Mouse (Mus musculus) MEL (cell line): Measurements from ENCODE around the gene Gm6899. TPM values are rescaled to one million over a fixed set of nuclear protein-coding genes. Genes with fewer than 3 reads are reported as not detected.
A peak's percentile ranks its signal among the peaks of the same experiment; 100 is the strongest.

Experiments used
- DNase-seq: peaks from one replicate; pipeline ENCODE4 v3.0.0; 2011; ENCODE audit warnings: low read depth, low spot score
- H3K27ac ChIP-seq: 2 replicates; pipeline ENCODE4 v1.5.1; 2012; ENCODE audit warnings: low read depth, mild to moderate bottlenecking, control low read depth, low read length, moderate library complexity; ENCODE audit not compliant: control insufficient read depth
- H3K27me3 ChIP-seq, 2 experiments: fragments of 150-350 bp in 1 of 2; sonication (generic) in 1 of 2; 2 replicates each; pipeline ENCODE4 v1.6.1; 2012; ENCODE audit warnings: low read length in 2 of 2, mild to moderate bottlenecking in 2 of 2, improper control_type of control experiment in 1 of 2, moderate library complexity in 1 of 2; ENCODE audit not compliant: insufficient read depth in 2 of 2, control insufficient read depth in 1 of 2
- H3K36me3 ChIP-seq, 2 experiments: 2 replicates each; pipeline ENCODE4 v1.6.1; 2012 to 2014; ENCODE audit warnings: low read length in 2 of 2, improper control_type of control experiment in 1 of 2, inconsistent platforms in 1 of 2, mild to moderate bottlenecking in 1 of 2; ENCODE audit not compliant: insufficient read depth in 2 of 2, control insufficient read depth in 1 of 2
- H3K4me1 ChIP-seq, 2 experiments: fragments of 150-350 bp in 1 of 2; sonication (generic) in 1 of 2; 2 replicates each; pipeline ENCODE4 v1.6.1; 2012; ENCODE audit warnings: low read length in 2 of 2, improper control_type of control experiment in 1 of 2, mild to moderate bottlenecking in 1 of 2; ENCODE audit not compliant: insufficient read depth in 2 of 2, control insufficient read depth in 1 of 2
- H3K4me3 ChIP-seq, 2 experiments: fragments of 150-350 bp in 1 of 2; sonication (generic) in 1 of 2; 2 replicates each; pipeline ENCODE4 v1.5.1; 2012; ENCODE audit warnings: low read depth in 2 of 2, low read length in 2 of 2, mild to moderate bottlenecking in 2 of 2, moderate library complexity in 2 of 2, control low read depth in 1 of 2, improper control_type of control experiment in 1 of 2; ENCODE audit not compliant: control insufficient read depth in 1 of 2, insufficient read depth in 1 of 2
- H3K79me2 ChIP-seq: 2 replicates; pipeline ENCODE4 v1.6.1; 2012; ENCODE audit warnings: mild to moderate bottlenecking, low read length, moderate library complexity; ENCODE audit not compliant: control insufficient read depth, poor library complexity, insufficient read depth
- H3K9ac ChIP-seq: 2 replicates; pipeline ENCODE4 v1.6.1; 2012; ENCODE audit warnings: low read depth, mild to moderate bottlenecking, control low read depth, low read length, moderate library complexity; ENCODE audit not compliant: control insufficient read depth, poor library complexity, severe bottlenecking
- H3K9me3 ChIP-seq: fragments of 150-350 bp; sonication (generic); replicated peaks from 2 replicates; pipeline ENCODE4 v1.6.1; 2012; ENCODE audit warnings: mild to moderate bottlenecking, low read length, improper control_type of control experiment, moderate library complexity; ENCODE audit not compliant: insufficient read depth
- BHLHE40 ChIP-seq: IDR thresholded peaks from 2 replicates; pipeline ENCODE4 v1.6.1; 2012; ENCODE audit warnings: low read depth, mild to moderate bottlenecking, inconsistent platforms, low read length, improper control_type of control experiment, borderline replicate concordance
- CHD2 ChIP-seq: IDR thresholded peaks from 2 replicates; pipeline ENCODE4 v1.6.1; 2011; ENCODE audit warnings: low read length, improper control_type of control experiment
- E2F4 ChIP-seq: IDR thresholded peaks from 2 replicates; pipeline ENCODE4 v1.6.1; 2011; ENCODE audit warnings: low read depth, low read length, improper control_type of control experiment, borderline replicate concordance
- ELF1 ChIP-seq: IDR thresholded peaks from 2 replicates; pipeline ENCODE4 v1.6.1; 2014; ENCODE audit warnings: low read depth, mild to moderate bottlenecking, inconsistent platforms, low read length, improper control_type of control experiment, moderate library complexity
- EP300 ChIP-seq, 2 experiments: IDR thresholded peaks; 2 replicates each; pipeline ENCODE4 v1.6.1; 2011; ENCODE audit warnings: improper control_type of control experiment in 2 of 2, low read length in 2 of 2, low read depth in 1 of 2, mild to moderate bottlenecking in 1 of 2
- ETS1 ChIP-seq: IDR thresholded peaks from 2 replicates; pipeline ENCODE4 v1.6.1; 2012; ENCODE audit warnings: low read depth, mild to moderate bottlenecking, inconsistent platforms, low read length, improper control_type of control experiment, moderate library complexity
- GABPA ChIP-seq: IDR thresholded peaks from 2 replicates; pipeline ENCODE4 v1.6.1; 2012; ENCODE audit warnings: low read depth, mild to moderate bottlenecking, inconsistent platforms, low read length, improper control_type of control experiment, moderate library complexity
- JUND ChIP-seq: IDR thresholded peaks from 2 replicates; pipeline ENCODE4 v1.6.1; 2011; ENCODE audit warnings: low read depth, mild to moderate bottlenecking, improper control_type of control experiment, low read length
- KAT2A ChIP-seq: conservative IDR thresholded peaks from 2 replicates; pipeline ENCODE4 v1.6.1; 2012; ENCODE audit warnings: low read depth, low read length, improper control_type of control experiment, inconsistent platforms
- MAX ChIP-seq: IDR thresholded peaks from 2 replicates; pipeline ENCODE4 v1.6.1; 2011; ENCODE audit warnings: low read length, improper control_type of control experiment
- MAZ ChIP-seq: IDR thresholded peaks from 2 replicates; pipeline ENCODE4 v1.6.1; 2012; ENCODE audit warnings: low read depth, mild to moderate bottlenecking, inconsistent platforms, low read length, improper control_type of control experiment
- MXI1 ChIP-seq: IDR thresholded peaks from 2 replicates; pipeline ENCODE4 v1.6.1; 2011; ENCODE audit warnings: mild to moderate bottlenecking, low read depth, low read length, improper control_type of control experiment
- MYB ChIP-seq: IDR thresholded peaks from 2 replicates; pipeline ENCODE4 v1.6.1; 2011; ENCODE audit warnings: mild to moderate bottlenecking, low read depth, low read length, improper control_type of control experiment
- MYC ChIP-seq: IDR thresholded peaks from 2 replicates; pipeline ENCODE4 v1.6.1; 2011; ENCODE audit warnings: low read depth, mild to moderate bottlenecking, low read length, improper control_type of control experiment, moderate library complexity
- NELFE ChIP-seq: IDR thresholded peaks from 2 replicates; pipeline ENCODE4 v1.6.1; 2011; ENCODE audit warnings: low read depth, low read length, improper control_type of control experiment
- POLR2A ChIP-seq, 2 experiments: IDR thresholded peaks; 2 replicates each; pipeline ENCODE4 v1.6.1; 2011 to 2012; ENCODE audit warnings: low read length in 2 of 2, mild to moderate bottlenecking in 2 of 2, control low read depth in 1 of 2, improper control_type of control experiment in 1 of 2, low read depth in 1 of 2, moderate library complexity in 1 of 2; ENCODE audit not compliant: control insufficient read depth in 1 of 2, insufficient read depth in 1 of 2, poor library complexity in 1 of 2
- POLR2AphosphoS5 ChIP-seq: IDR thresholded peaks from 2 replicates; pipeline ENCODE4 v1.6.1; 2012; ENCODE audit warnings: low read depth, borderline replicate concordance, mild to moderate bottlenecking, inconsistent platforms, low read length, moderate library complexity, mixed read lengths
- TBP ChIP-seq: IDR thresholded peaks from 2 replicates; pipeline ENCODE4 v1.8.0; 2011; ENCODE audit warnings: low read depth, low read length, improper control_type of control experiment
- UBTF ChIP-seq: IDR thresholded peaks from 2 replicates; pipeline ENCODE4 v1.6.1; 2012; ENCODE audit warnings: low read depth, mild to moderate bottlenecking, inconsistent platforms, low read length, improper control_type of control experiment, moderate library complexity, borderline replicate concordance; ENCODE audit not compliant: insufficient read depth
- USF1 ChIP-seq: IDR thresholded peaks from 2 replicates; pipeline ENCODE4 v1.6.1; 2014; ENCODE audit warnings: low read depth, mild to moderate bottlenecking, inconsistent platforms, low read length, improper control_type of control experiment, moderate library complexity
- USF2 ChIP-seq, 2 experiments: IDR thresholded peaks; 2 replicates each; pipeline ENCODE4 v1.6.1; 2011 to 2012; ENCODE audit warnings: improper control_type of control experiment in 2 of 2, low read length in 2 of 2, borderline replicate concordance in 1 of 2, inconsistent platforms in 1 of 2, low read depth in 1 of 2, mild to moderate bottlenecking in 1 of 2; ENCODE audit not compliant: insufficient read depth in 1 of 2
- ZC3H11A ChIP-seq: IDR thresholded peaks from 2 replicates; pipeline ENCODE4 v1.6.1; 2012; ENCODE audit warnings: low read depth, mild to moderate bottlenecking, inconsistent platforms, low read length, improper control_type of control experiment
- polyA plus RNA-seq, 2 experiments: library from polyadenylated mRNA; stranded (reverse) in 1 of 2; unstranded in 1 of 2; fragments of >175 nt in 1 of 2; fragments of >200 nt in 1 of 2; gene quantifications; 2 replicates each; pipeline versions ENCODE4 v1.2.1 to v1.2.4; 2012; ENCODE audit warnings: low replicate concordance in 2 of 2, low read depth in 1 of 2; ENCODE audit not compliant: insufficient read length in 2 of 2, insufficient read depth in 1 of 2, missing spikeins in 1 of 2
- total RNA-seq: library from RNA; depleted of rRNA; stranded (reverse); fragments of 300-350 nt; gene quantifications from 2 replicates; pipeline ENCODE4 v1.2.3, GENCODE M21; 2012

Gene Gm6899
- total and polyA plus RNA-seq, 3 experiments = not detected

DNA sequence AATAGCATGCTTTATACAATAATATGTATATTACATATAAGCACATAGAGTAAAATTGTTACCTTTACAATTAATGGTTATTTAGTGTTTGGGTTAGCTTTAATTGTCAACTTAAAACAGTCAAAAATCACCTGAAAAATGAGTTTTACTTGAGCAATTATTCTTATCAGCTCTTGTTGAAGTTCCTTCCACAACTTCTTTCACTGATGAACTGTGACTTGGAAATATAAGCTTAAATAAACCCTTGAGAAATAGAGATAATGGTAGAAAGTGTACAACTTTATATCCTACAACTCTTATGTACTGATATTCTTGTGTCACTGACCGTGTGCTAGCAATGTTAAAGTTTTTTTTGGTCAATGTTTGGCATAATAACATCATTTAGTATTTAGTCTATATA lies 43.2 kb downstream of the Gm6899 start (continued):
- TF ChIP-seq ETS1 = peak; percentile 70
- TF ChIP-seq KAT2A = no peak
- TF ChIP-seq JUND = no peak
- TF ChIP-seq ZC3H11A = no peak
- no peak for TF ChIP-seq MYC
- no peak for TF ChIP-seq CHD2
- TF ChIP-seq UBTF = no peak
- no peak for TF ChIP-seq MYB
- TF ChIP-seq NELFE = no peak
- no peak for TF ChIP-seq USF2 (IDR thresholded peaks at IDR 0.05; ENCODE audit: borderline replicate concordance in 1 of 2, insufficient read depth in 1 of 2, low read depth in 1 of 2, low read length in 2 of 2)
- TF ChIP-seq POLR2AphosphoS5 = no peak
- no peak for TF ChIP-seq E2F4
- TF ChIP-seq BHLHE40 = no peak
- TF ChIP-seq GABPA = no peak

DNA sequence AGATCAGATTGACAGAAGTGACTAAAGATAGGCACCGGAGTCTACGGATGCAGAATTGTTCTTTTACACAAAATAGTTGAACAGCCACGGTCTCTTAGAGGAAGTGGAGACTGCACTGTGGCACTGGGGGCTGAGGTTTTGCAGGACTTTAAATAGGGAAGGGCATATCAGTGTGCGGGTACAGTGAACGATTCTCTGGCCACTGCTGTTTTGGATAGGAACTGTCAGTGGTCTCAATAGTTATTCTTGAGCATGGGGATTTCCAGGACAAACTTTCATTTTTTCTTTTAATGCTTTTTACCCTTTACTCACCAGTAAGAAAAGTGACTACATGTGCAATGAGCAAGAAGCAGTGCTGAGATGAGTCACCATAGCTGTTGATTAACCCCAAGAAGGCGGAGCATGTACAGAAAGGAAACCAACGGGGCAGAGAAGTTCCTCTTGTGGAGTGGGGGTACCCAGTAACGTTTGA lies 47.3 kb downstream of the Gm6899 start:
- Histone ChIP-seq H3K27ac (peak overlapping the region; percentile 45), H3K27me3 (no peaks in the 10 kb centered on the region), H3K79me2 (no peaks in the 10 kb centered on the region), H3K36me3 (peaks cover 0 to 9% of the 10 kb centered on the region in 2 experiments; a peak in 2 of 4 replicates), H3K4me3 (peak overlapping the region; percentile 46 to 71), H3K4me1 (peaks cover 4 to 17% of the 10 kb centered on the region in 2 experiments)
- peak; percentile 96 for DNase-seq
- TF ChIP-seq ELF1 = no peak
- peak; percentile 81 for TF ChIP-seq MYC
- 0 out of 2 replicates have a peak, but pooled peaks have one; percentile 17 for TF ChIP-seq ETS1
- TF ChIP-seq E2F4 = no peak; the same call in 1 of the 2 replicates
- peak; percentile 75; the same call in 1 of the 2 replicates for TF ChIP-seq TBP
- no peak for TF ChIP-seq GABPA
- TF ChIP-seq JUND = peak; percentile 86
- peak; percentile 58 for TF ChIP-seq MAX
- no peak for TF ChIP-seq MAZ
- TF ChIP-seq USF1 = no peak
- peak; percentile 84 for TF ChIP-seq MXI1
- TF ChIP-seq POLR2A (IDR thresholded peaks at IDR 0.05; ENCODE audit: control insufficient read depth in 1 of 2, insufficient read depth in 1 of 2, low read depth in 1 of 2, low read length in 2 of 2, poor library complexity in 1 of 2) = peak in 1 of 2 experiments; percentile 52; a peak in 2 of 4 replicates
- peak; percentile 36 to 45; a peak in 2 of 4 replicates for TF ChIP-seq EP300 (IDR thresholded peaks at IDR 0.05; ENCODE audit: low read depth in 1 of 2, low read length in 2 of 2)
- TF ChIP-seq, all 39 proteins: peak for 8
- Histone ChIP-seq H3K9me3 (no peaks in the 10 kb centered on the region), H3K9ac (peak overlapping the region; percentile 28)
